Comparison of ENCODE assay signal across 10 mouse cellular contexts in the genomic region with DNA sequence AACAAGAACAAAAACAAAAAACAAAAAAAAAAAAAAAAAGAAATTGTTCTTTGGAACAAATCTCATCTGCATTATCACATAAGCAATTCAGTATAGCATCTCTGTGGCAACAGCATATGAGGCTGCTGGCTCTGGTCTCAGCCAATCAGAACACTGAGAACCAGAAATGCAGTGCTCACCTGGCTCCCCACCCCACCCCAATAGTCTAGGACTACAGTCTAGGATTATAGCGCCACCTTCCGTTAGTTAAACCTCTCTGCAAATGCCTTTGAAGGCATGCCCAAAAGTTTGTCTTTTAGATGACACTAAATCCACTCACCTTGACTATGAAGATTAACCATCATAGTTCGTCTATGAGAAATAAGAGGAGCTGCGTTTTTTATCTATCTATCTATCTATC. TPM values are rescaled to one million over a fixed set of nuclear protein-coding genes. Genes with fewer than 3 reads are reported as not detected.
DNase-seq lines count a peak whose midpoint lies in the region; ATAC-seq lines count a peak whose summit lies in the region.
"Had no signal": no experiment of that assay in that cellular context is flagged by ENCODE, and none has a peak within 500 bp of the region (broad histone marks: within the 10 kb centered on the region; RNA-seq: fewer than 3 reads in every experiment).

No protein-coding gene starts in this region.

- 0 out of 2 replicates have a peak, but pooled peaks cover 3% of the 10 kb centered on the region for H3K27me3 ChIP-seq in midbrain, embryonic 15.5 days (replicated peaks)

- H3K36me3 ChIP-seq in midbrain, embryonic 15.5 days (replicated peaks): no peaks in the 10 kb centered on the region
- H3K36me3 ChIP-seq: midbrain, embryonic 12.5 days had no signal

- no peaks in the 10 kb centered on the region for H3K4me1 ChIP-seq in midbrain, embryonic 15.5 days
- H3K4me1 ChIP-seq: midbrain, embryonic 12.5 days had no signal

- intact Hi-C loops in gastrocnemius, postnatal 36 days (cut with DNase I): no loop called here

- H3K4me3 ChIP-seq in midbrain, embryonic 15.5 days: no peak overlapping the region
- H3K4me3 ChIP-seq: midbrain, embryonic 12.5 days had no signal

- no peak overlapping the region for H3K27ac ChIP-seq in midbrain, embryonic 15.5 days
- H3K27ac ChIP-seq: midbrain, embryonic 12.5 days had no signal

- DNase-seq in frontal cortex, postnatal 10 days (ENCODE audit: low spot score in 2 of 2): no peak
- peak; percentile 73 for DNase-seq in CD4-positive, CD25-positive, alpha-beta regulatory T cell, adult 2 months (ENCODE audit: low read depth, low spot score)
- peak; percentile 47 to 60 for DNase-seq in cerebellum, postnatal 14 days
- DNase-seq in ovary, postnatal 10 days (ENCODE audit: low spot score): no peak
- no peak for DNase-seq in ovary, postnatal 14 days (ENCODE audit: low spot score)
- DNase-seq in gastrocnemius, postnatal 36 days: no peak

- peak overlapping the region; percentile 43 for H3K4me2 ChIP-seq in midbrain, embryonic 15.5 days
- H3K4me2 ChIP-seq: midbrain, embryonic 12.5 days had no signal

- WGBS in midbrain, embryonic 15.5 days: 37% methylated on average over 4 of the region's 4 CpGs

- peak; percentile 57 for ATAC-seq in frontal cortex, adult (ENCODE audit: low TSS enrichment)
- ATAC-seq in midbrain, embryonic 15.5 days (replicated peaks): peak; percentile 81

- H3K9ac ChIP-seq in midbrain, embryonic 15.5 days: no peak overlapping the region
- H3K9ac ChIP-seq: midbrain, embryonic 12.5 days had no signal

- no peaks in the 10 kb centered on the region for H3K9me3 ChIP-seq in midbrain, embryonic 15.5 days
- H3K9me3 ChIP-seq: midbrain, embryonic 12.5 days had no signal

RNA-seq across cellular contexts. Expression of a gene that starts 11.4 kb away (rescaled TPM):
- 46.1 and 51.7 TPM in 2 replicates for polyA plus RNA-seq in midbrain, embryonic 15.5 days (2015; fragmentation: Nextera tagmentation; extraction: Ambion mirVana)
- total RNA-seq in gastrocnemius, postnatal 36 days (2021): 10 to 100 TPM; 17.1 to 18.8 TPM

RNA-seq across cellular contexts. Expression of a gene that starts 13.6 kb away (rescaled TPM):
- not detected in 2 replicates for polyA plus RNA-seq in midbrain, embryonic 15.5 days (2015; fragmentation: Nextera tagmentation; extraction: Ambion mirVana)
- total RNA-seq in gastrocnemius, postnatal 36 days (2021): not detected
- polyA plus RNA-seq: heart, embryonic 16.5 days; midbrain, embryonic 12.5 days had no signal

RNA-seq across cellular contexts. Expression of a gene that starts 41.5 kb away (rescaled TPM):
- polyA plus RNA-seq in midbrain, embryonic 15.5 days (2015; fragmentation: Nextera tagmentation; extraction: Ambion mirVana): 0.79 and 1.2 TPM in 2 replicates
- not detected for total RNA-seq in gastrocnemius, postnatal 36 days (2021)

RNA-seq across cellular contexts. Expression of a gene that starts 43.8 kb away (rescaled TPM):
- polyA plus RNA-seq in midbrain, embryonic 15.5 days (2015; fragmentation: Nextera tagmentation; extraction: Ambion mirVana): 1.2 and 1.5 TPM in 2 replicates
- total RNA-seq in gastrocnemius, postnatal 36 days (2021): not detected

RNA-seq across cellular contexts. Expression of a gene that starts 52.8 kb away (rescaled TPM):
- polyA plus RNA-seq in midbrain, embryonic 15.5 days (2015; fragmentation: Nextera tagmentation; extraction: Ambion mirVana): not detected in 2 replicates
- total RNA-seq in gastrocnemius, postnatal 36 days (2021): not detected
- polyA plus RNA-seq: heart, embryonic 16.5 days; midbrain, embryonic 12.5 days had no signal

Comparison
In these comparisons a context has a peak if more than half of its experiments do, and no peak if none do; other contexts are left out.
1. DNase-seq: peak in CD4-positive, CD25-positive, alpha-beta regulatory T cell, adult 2 months (single experiment) and cerebellum, postnatal 14 days (2 of 2); none in frontal cortex, postnatal 10 days (0 of 2), ovary, postnatal 10 days (single experiment), ovary, postnatal 14 days (single experiment) and gastrocnemius, postnatal 36 days (0 of 2).